Mouse (Mus musculus) ovary, adult 10 weeks (tissue): ENCODE data around the gene Tjp2. TPM values are rescaled to one million over a fixed set of nuclear protein-coding genes. Genes with fewer than 3 reads are reported as not detected.

ENCODE experiments used
- polyA plus RNA-seq: library from polyadenylated mRNA; stranded (reverse); fragments of 350-450 nt; fragmentation: Illumina TruSeq; extraction: RNeasy Lipid Tissue Mini Kit (QIAGEN cat#74804); gene quantifications from one replicate; pipeline ENCODE4 v1.2.3, GENCODE M21; 2014

The Tjp2 gene
- polyA plus RNA-seq, result 12.3 TPM

GRCm38 (mm10) chr19:24224500-24225304, at the start of gene Tjp2:
Tjp2 (minus strand) TSS chr19:24225030.

Other genes with a start within 250 kb of the Tjp2 start
- 2.9 TPM for gene Fam189a2, start 194.0 kb downstream of the Tjp2 start, polyA plus RNA-seq
- gene Fxn, start 55.6 kb upstream of the Tjp2 start, polyA plus RNA-seq, result 1.4 TPM